Mouse (Mus musculus): ENCODE results near the gene Srpx2.

- TF ChIP-seq CTCF (IDR thresholded peaks at IDR 0.05; ENCODE audit: insufficient read depth, low read depth, low read length) (no peak), POLR2A (IDR thresholded peaks at IDR 0.05; ENCODE audit: insufficient read depth, low read depth, low read length) (no peak)
Measured at GRCm38 (mm10) chrX:133911397-133912103, 3.3 kb downstream of the Srpx2 start.

All from olfactory bulb, adult 2 months (tissue).